Comparison of ENCODE assay signal across 9 mouse cellular contexts in genomic region chr8:119984085-119984484, GRCm38 (mm10). TPM values are rescaled to one million over a fixed set of nuclear protein-coding genes. Genes with fewer than 3 reads are reported as not detected.
A peak's percentile ranks its signal among the peaks of the same experiment; 100 is the strongest.
DNase-seq lines count a peak whose midpoint lies in the region; ATAC-seq and TF ChIP-seq lines count a peak whose summit lies in the region.
"Had no signal": no experiment of that assay in that cellular context is flagged by ENCODE, and none has a peak within 500 bp of the region (broad histone marks: within the 10 kb centered on the region; RNA-seq: fewer than 3 reads in every experiment).

No protein-coding gene starts in this region.

- H3K4me3 ChIP-seq in left cerebral cortex, adult 2 months: no peak overlapping the region
- H3K4me3 ChIP-seq in ES-Bruce4 (ENCODE audit: low read depth, low read length): no peak overlapping the region
- no peak overlapping the region for H3K4me3 ChIP-seq in small intestine, adult 2 months (ENCODE audit: low read depth, low read length)
- H3K4me3 ChIP-seq: limb, embryonic 12.5 days had no signal

- H3K27me3 ChIP-seq in ES-Bruce4 (ENCODE audit: control insufficient read depth, insufficient read depth, low read length, poor library complexity, severe bottlenecking): no peaks in the 10 kb centered on the region
- H3K27me3 ChIP-seq in small intestine, adult 2 months (ENCODE audit: control insufficient read depth, insufficient read depth, low read length): no peaks in the 10 kb centered on the region
- H3K27me3 ChIP-seq: limb, embryonic 12.5 days had no signal

- intact Hi-C loops in left cerebral cortex, adult 2 months (cut with DNase I): no loop called here
- intact Hi-C loops in left cerebral cortex, postnatal 25 days (cut with DNase I): no loop called here

- peak; percentile 31 for TF ChIP-seq CTCF in left cerebral cortex, adult 2 months (IDR thresholded peaks at IDR 0.05)
- peak; percentile 56 for TF ChIP-seq CTCF in ES-Bruce4 (IDR thresholded peaks at IDR 0.05; ENCODE audit: low read depth, low read length)
- peak; percentile 46; the same call in 1 of the 2 replicates for TF ChIP-seq CTCF in small intestine, adult 2 months (IDR thresholded peaks at IDR 0.05; ENCODE audit: extremely low read depth, insufficient read length, insufficient replicate concordance, low read depth, low read length)

- H3K4me1 ChIP-seq in ES-Bruce4 (ENCODE audit: control insufficient read depth, insufficient read depth, low read length): no peaks in the 10 kb centered on the region
- no peaks in the 10 kb centered on the region for H3K4me1 ChIP-seq in small intestine, adult 2 months (ENCODE audit: control insufficient read depth, insufficient read depth, insufficient read length, low read length)
- H3K4me1 ChIP-seq: limb, embryonic 12.5 days had no signal

- DNase-seq in left cerebral cortex, adult 2 months (ENCODE audit: extremely low spot score in 1 of 2, low spot score in 2 of 2): no peak
- DNase-seq in left cerebral cortex, postnatal 25 days (ENCODE audit: low spot score in 2 of 2): no peak
- DNase-seq in right cerebral cortex, postnatal 25 days: no peak
- no peak for DNase-seq in embryo, embryonic 11 days

- ATAC-seq in erythroblast, adult 5-6 weeks (replicated peaks; ENCODE audit: low FRiP score, poor library complexity, severe bottlenecking): peak; percentile 74

- no peaks in the 10 kb centered on the region for H3K9me3 ChIP-seq in ES-Bruce4 (replicated peaks; ENCODE audit: control insufficient read depth, insufficient read depth, low read length, poor library complexity, severe bottlenecking)
- H3K9me3 ChIP-seq: limb, embryonic 12.5 days had no signal

- no peaks in the 10 kb centered on the region for H3K36me3 ChIP-seq in ES-Bruce4 (ENCODE audit: control insufficient read depth, insufficient read depth, low read length, poor library complexity, severe bottlenecking)
- H3K36me3 ChIP-seq in small intestine, adult 2 months (ENCODE audit: control insufficient read depth, insufficient read depth, low read length): no peaks in the 10 kb centered on the region
- H3K36me3 ChIP-seq: limb, embryonic 12.5 days had no signal

- no peak overlapping the region for H3K9ac ChIP-seq in ES-Bruce4 (ENCODE audit: low read depth, poor library complexity, severe bottlenecking)
- H3K9ac ChIP-seq: limb, embryonic 12.5 days had no signal

- H3K27ac ChIP-seq in left cerebral cortex, adult 2 months: no peak overlapping the region
- H3K27ac ChIP-seq in ES-Bruce4 (ENCODE audit: insufficient read depth, low read length): no peak overlapping the region
- no peak overlapping the region for H3K27ac ChIP-seq in small intestine, adult 2 months (ENCODE audit: insufficient read depth, low read depth, low read length)
- H3K27ac ChIP-seq: limb, embryonic 12.5 days had no signal

- no peak for TF ChIP-seq EP300 in ES-Bruce4 (IDR thresholded peaks at IDR 0.05; ENCODE audit: insufficient read depth, low read depth, low read length)

- no peak for TF ChIP-seq POLR2A in ES-Bruce4 (IDR thresholded peaks at IDR 0.05; ENCODE audit: insufficient read depth, low read length)
- TF ChIP-seq POLR2A in small intestine, adult 2 months (IDR thresholded peaks at IDR 0.05; ENCODE audit: low read depth, low read length): no peak

RNA-seq across cellular contexts. Expression of gene Crispld2, which starts 8.2 kb away (rescaled TPM):
- 1 to 10 TPM; 2.3 to 3.4 TPM for total RNA-seq in left cerebral cortex, adult 2 months (2021)
- 1 to 10 TPM; 2.1 to 2.5 TPM for total RNA-seq in left cerebral cortex, postnatal 25 days (2021)
- 0.84 and 1.3 TPM in 2 replicates for polyA plus RNA-seq in ES-Bruce4 (2011; ENCODE audit: insufficient read depth, insufficient read length, low read depth, missing spikeins)
- total RNA-seq in erythroblast, adult 5-6 weeks (2015; ENCODE audit: low replicate concordance): 1.9 and 3.1 TPM in 2 replicates
- total RNA-seq in erythroblast, adult 5-6 weeks (2017; ENCODE audit: low replicate concordance): 2.9 and 3.0 TPM in 2 replicates
- polyA plus RNA-seq in small intestine, adult 2 months (2012; rRNA removed): 8.1 and 8.9 TPM in 2 replicates
- total RNA-seq: monocyte, adult 5-6 weeks had no signal
